Mouse (Mus musculus): Measurements from ENCODE around the gene Pkn2.

Pkn2 gene

DNA sequence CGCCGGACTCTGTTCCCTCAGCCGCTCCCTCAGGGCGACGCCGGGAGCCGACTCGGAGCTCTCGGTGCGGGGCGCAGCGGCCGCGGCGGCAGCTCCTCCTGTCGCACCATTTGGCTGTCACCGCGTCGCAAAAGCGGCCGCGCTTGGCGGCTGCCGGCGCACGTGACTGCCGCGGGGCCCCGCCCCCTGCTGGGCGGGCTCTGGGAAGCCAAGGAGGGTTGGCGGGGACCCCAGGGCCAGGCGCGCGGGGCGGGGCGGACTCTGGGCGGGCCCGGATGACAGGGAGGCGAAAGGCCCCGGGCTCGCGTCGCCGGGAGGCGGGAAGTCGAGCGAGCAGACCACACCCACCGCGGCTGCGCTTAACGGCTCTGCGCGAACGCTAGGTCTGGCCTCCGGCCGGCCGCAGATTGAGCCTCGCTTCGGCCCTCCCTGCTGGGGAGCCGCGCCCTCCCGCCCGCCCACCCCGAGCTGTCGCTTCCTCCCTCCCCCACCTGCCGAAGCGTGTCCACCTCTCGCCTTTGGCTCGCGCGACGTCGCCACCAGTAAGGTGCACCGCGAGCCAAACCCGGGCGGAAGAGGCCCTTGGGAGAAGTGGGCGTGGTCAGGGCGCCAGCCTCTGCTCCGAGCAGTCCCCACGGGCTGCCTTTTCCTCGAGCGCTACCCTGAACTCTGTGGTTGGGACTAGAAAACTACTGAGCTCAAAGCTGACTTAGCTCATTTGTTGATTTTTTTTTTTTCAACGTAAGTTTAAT lies at the start of gene Pkn2:
Gene Pkn2, minus strand, starts transcription at position 133 of the 752 bp plus-strand sequence.
- peak; percentile 100 for DNase-seq (ENCODE audit: low spot score)

DNA sequence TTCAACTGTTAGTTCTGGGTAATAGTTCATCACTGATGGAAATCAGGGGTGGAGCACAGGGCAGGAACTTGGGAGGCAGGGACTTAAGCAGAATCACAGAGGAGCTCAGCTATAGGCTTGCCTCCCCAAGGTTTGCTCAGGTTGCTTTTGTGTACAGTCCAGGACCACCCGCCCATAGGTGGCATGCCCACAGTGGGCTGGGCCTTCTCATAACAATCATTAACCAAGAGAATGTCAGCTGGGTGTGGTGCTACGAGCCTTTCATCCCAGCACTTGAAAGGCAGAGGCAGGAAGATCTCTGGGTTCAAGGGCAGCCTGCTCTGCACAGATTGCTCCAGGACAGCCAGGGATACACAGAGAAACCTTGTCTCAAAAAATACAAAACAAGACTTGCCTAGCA lies 48.1 kb upstream of the Pkn2 start:
- no peak for DNase-seq (ENCODE audit: low spot score)

DNA sequence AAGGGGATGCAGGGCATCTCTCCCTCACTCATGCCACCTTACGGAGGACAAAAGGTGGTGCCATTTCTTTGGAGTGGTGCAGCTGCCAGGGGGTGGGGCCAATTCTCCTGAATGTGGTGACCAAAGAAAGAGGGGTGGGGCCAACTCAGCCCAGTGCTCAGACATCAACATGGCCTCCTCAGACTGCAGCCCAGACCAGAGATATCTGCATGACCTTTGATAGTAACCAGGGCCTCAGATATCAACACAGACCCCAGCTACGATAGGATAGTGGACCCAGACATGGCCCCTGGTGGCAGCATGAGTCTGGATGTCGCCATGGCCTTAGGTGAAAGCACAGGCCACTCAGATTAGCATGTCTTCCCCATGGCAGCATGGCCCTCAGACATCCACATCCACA lies 45.5 kb upstream of the Pkn2 start:
- no peak for DNase-seq (ENCODE audit: low spot score)

DNA sequence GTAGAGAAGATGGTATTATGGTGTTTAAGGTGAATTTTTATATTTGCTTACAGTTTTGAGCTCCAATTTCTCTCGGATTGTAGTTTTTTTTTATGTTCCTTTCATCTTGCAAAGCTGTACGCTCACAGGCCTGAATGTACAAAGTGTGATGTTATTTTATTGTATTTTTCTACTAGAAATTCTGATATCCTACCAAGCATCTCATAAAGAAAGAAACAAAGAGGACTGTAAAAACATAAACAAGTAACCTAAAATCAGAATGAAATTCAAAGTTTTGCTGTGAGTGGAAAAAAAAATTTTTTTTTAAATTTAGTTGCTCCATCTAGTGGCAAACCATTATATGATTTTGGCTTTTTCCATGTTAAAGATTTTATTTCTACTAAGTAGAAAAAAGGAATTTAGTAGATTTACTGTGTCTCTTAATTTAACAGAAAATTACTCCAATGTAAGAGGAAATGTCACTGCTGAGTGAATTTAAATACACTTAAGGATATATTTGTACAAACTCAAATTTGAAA lies 43.1 kb upstream of the Pkn2 start:
- no peak for DNase-seq (ENCODE audit: low spot score)

DNA sequence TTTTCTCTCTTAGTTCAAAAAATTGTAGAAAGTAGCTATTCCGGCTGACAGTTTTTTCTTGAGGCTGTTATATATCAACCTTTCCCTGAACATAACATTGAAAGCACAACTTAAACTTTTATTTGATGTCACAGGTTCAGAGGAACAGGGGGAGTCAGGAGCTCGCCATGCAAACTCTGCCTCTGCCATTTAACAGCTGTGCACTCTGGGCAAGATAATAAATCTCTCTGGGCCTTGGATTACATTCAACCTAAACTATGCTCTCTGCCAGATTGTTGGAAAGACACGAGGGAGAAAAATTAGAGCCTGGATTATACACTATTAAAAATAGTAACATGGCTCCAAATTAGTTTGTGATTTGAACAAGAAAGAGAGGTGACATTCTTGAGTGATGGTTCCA lies 37.3 kb upstream of the Pkn2 start:
- DNase-seq (ENCODE audit: low spot score), result no peak

DNA sequence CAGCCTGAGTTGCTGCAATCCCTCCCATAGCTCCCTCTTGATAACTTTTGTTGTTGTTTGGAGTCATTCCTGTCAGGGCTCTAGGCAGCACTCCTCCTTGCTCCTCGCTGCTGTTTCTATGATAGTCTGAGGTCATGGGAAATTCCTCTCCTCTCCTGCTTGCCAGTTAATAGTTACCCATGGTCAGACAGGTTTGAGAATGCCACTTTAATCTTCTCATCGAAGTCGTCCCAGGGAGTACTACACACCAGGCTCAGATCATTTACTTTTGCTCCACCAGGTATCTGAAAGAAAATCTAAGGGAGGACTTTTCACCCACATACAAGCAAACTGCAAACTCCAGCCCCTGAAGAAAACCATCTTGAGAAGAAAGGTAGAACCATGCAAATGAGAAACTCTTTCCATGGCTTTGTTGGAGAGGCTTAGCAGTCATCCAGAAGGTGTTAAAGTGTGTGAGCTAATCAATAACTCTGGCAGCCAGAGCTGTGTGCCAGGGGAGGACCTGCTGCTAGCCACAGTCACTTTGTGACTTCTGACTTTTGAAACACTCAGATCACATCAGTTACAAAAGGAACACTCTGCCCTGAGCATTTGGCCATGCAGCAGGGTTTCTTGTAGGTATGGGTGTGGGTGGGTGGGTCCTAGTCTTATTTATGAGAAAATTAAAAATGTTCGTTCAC lies 36.1 kb upstream of the Pkn2 start:
- DNase-seq (ENCODE audit: low spot score), result no peak

DNA sequence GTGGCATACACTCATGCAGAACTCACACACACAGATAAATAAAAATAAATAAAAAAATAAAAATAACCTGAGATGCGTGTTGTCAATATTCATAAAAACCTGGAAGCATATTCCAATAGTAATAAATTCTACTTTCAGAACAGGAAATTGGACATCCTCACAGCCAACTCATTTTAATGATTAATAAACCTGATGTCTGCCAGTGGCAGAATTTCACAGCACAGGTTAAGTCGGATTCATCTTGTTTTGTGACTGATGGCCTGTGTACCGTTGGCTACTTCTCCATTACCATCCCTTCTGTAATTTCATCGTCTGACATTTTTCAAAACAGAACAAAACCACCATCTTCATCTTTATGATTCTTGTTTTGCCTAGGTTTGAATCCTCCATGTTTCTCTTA lies 35.4 kb upstream of the Pkn2 start:
- DNase-seq (ENCODE audit: low spot score), result no peak

DNA sequence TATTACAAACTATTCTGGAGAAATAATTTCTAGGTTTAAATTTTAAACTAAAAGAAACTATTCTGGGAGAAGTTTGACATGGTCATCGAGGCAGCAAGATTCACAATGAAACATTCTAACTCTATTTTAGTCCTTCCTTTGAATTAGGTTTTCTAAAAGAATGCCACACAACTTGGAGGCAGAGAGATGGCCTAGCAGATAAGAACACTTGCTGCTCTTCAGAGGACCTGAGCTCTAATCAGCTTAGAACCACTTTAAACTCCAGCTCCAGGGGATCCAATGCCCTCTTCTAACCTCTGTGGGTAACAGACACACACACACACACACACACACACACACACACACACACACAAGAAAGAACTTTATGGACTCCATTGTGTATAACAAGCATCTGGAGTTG lies 31.5 kb upstream of the Pkn2 start:
- DNase-seq (ENCODE audit: low spot score), result no peak

DNA sequence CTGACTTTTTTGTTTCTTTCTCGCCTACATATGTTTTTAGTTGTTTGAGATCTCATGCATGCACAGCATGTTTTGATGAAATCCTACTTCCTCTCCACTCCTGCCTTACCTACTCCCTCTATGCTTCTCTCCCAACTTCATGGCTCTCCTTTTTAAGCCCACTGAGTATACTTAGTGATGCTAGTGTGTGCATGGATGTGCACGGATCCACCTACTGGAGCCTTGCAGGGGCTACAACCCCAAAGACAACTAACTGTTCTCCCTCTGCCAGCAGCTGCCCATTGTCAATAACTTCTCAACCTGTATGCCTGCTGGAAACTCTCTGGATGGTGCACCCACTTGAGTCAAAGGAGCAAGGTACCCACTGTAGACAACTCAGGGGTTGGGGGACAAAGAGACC lies 17.9 kb upstream of the Pkn2 start:
- no peak for DNase-seq (ENCODE audit: low spot score)

DNA sequence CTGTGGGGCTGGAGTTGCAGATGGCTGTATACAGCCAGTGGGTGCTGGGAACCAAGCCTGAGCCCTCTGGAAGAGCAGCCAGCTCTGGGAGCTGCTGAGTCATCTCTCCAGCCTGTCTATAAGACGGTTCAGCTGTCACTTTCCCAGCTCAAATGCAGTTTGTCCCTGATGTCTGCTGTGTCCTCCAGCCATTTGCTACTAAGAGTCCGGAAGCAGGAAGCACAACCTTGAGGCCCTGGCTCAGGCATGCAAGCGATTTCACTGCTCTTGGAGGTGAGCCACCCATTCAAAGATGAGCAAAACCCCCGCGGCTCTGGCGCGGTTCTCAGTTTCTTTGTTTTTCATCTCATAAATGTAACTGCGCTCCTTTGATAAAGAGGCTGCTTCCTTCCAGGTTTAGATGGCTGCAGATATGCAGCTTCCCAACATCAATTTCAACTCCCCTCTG lies 17.2 kb upstream of the Pkn2 start:
- DNase-seq (ENCODE audit: low spot score), result peak; percentile 53

DNA sequence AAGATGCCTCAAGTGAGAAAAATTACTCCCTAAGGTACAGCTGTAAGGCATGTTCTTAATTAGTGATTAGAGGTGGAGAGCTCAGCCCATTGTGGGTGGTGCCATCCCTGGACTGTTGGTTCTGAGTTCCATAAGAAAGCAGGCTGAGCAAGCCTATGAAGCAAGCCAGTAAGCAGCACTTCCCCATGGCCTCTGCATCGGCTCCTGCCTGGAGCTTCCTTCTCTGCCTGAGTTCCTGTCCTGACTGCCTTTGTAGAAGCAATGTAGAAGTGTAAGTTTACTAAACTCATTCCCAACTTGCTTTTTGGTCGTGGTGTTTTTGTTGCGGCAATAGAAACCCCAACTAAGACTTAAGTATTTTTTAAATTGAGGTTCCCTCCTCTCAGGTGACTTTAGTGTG lies 8.6 kb upstream of the Pkn2 start:
- DNase-seq (ENCODE audit: low spot score), result no peak

DNA sequence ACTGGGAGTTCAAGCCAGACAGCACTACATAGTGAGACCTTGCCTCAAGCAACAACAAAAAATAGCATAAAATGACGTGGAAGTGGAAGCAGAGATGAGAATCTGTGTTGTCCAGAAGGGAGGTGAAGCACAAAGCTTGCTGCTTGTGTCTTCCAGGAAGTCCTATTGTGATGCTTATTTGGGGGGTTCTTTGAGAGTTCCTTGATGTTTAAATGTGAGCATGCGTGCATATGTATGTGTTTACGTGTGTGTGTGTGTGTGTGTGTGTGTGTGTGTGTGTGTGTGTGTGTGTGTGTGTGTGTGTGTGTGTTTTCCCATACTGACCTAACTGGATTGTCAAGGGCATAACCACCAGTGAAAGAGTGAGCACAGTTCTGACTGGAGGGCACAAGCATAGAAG lies 5.2 kb upstream of the Pkn2 start:
- no peak for DNase-seq (ENCODE audit: low spot score)

DNA sequence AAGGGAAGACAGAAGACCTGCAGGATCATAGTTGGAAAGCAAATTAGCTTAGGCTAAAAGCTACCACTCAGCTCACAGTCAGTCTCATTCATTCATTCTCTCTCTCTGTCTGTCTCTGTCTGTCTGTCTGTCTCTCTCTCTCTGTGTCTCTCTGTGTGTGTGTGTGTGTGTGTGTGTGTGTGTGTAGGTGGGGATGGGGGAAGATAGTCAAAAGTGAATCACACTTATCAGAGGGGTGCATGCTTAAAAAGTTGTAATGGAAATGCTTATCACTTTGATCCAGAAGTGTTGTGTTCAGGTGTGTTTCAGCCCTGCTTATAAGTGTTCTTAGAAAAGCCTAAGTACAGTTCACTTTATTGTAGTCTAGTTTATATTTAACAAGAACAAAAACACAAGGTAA lies 2.8 kb upstream of the Pkn2 start:
- no peak for DNase-seq (ENCODE audit: low spot score)

DNA sequence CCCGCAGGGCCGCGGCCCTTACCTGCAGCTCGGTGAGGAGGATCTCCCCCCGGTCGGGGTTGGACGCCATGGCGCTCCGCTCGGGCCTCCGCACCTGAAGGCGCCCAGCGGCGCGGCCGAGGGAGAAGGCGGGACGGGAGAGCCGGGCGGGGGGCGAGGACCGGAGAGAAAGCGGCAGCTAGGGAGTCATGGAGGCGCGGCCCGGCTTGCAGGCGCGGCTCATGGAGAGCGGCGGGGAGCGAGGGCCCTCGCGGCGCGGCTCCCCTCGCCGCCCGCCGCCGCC lies 274 bp downstream of the Pkn2 start:
- DNase-seq (ENCODE audit: low spot score), result no peak

DNA sequence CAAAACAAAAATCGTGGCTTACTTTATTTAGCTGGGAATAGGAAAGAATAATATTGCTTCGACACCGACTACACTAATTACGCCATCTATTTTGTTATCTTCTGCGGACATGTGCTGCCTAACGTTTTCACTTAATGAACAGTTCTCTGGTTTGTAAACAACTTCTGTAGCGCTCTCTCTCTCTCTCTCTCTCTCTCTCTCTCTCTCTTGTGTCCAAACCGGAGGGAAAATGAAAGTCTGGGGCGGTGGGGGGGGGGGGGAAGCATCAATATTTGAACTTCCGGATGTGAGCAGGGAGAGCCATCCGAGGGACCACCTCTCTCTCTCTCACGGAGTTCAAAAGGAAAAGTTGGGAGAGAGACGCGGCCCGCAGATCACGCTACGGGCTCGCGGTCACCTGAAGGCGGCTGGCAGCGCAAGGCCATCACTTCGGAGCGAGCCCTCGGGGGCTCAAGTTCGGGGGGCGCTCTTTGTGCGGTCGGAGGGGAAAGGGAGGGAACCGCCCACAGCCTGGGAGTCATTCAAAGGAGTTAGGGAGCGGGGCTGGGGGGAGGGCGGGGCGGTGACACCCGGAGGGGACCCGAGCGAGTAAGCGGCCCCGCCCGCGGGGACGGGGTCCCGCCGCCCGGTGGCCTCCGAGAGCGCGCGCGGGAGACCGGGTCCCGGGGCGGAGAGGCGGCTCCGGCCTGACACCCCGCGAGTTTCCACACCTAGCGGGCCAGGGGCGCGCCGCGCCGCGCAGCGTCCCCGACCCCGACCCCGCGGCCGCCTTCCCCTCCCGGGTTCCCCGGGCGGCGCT lies 815 bp downstream of the Pkn2 start:
- peak; percentile 72 for DNase-seq (ENCODE audit: low spot score)

DNA sequence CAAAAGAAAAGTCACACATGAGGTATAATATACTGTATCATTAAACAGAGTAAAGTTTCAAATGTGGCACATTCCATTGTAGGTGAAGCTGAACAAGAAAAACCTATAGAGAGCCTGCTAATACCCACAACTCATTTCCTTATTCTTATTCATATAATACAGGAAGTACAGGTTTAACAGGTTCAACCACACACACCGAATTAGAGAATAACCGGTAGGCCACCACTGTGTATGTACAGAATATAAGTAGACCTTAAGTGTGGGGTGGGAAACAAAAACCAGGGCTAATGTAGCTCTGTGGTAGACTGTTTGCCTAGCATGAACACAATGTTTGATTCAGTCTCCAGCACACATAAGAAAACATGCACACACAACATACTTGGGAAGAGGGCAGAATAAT lies 18.6 kb downstream of the Pkn2 start:
- no peak for DNase-seq (ENCODE audit: low spot score)

DNA sequence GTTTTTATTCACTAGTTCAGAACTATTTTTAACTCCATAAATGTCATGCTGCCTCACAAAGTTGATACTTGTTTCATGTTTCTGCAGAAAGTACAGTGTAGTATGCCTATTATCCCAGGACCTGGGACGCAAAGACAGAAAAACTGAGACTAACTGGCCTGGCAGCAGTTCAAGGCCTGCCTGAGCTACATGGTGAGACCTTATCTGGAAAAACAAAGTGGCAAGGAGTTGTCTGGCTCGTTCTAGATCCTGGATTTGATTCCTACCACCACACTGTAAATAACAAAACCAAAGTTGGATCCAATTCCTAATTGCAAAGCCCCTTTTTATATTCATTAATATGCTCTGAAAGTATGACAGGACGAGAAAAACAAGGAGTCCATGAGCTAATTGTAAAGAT lies 25.0 kb downstream of the Pkn2 start:
- peak; percentile 44 for DNase-seq (ENCODE audit: low spot score)

DNA sequence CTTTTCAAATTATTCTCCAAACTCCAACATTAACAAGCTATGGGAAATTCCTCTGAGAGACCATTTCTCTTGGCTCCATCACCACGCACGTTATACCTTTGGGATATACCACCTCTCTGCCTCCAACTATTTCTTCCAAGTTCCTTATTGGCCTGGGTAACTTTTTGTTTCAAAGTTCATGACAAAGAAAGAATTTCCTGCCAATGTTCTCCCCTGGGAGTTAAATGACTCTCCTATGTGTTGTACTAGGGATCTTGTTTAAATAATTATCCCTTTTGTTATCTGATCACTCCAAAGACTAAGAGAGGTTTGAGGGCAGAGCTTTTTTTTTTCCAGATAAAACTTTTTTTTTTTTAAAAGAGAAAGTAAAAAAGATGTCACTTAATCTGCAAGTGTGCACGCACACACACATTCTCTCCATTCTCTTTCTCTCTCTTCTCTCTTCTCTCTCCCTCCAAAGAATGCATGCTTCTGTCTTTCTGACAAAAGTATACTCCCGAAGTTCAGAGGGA lies 25.8 kb downstream of the Pkn2 start:
- DNase-seq (ENCODE audit: low spot score), result no peak

DNA sequence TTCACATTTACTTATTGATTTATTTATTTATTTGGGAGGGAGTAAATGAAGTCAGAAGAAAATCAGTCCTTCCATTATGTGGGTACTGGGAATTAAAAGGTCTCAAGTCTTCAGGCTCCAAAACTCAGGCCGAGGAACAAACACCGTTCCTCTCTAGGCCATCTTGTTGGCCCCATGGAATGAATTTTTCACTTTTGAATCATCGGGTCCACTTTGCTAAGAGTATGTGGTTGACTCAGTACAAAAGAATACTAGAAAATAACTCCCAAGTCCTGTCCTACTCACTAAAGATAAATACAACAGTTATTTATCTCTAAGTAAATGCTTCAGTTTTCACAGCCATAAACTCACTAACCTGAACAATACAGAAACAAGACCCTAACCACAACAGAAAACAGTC lies 28.9 kb downstream of the Pkn2 start:
- no peak for DNase-seq (ENCODE audit: low spot score)

DNA sequence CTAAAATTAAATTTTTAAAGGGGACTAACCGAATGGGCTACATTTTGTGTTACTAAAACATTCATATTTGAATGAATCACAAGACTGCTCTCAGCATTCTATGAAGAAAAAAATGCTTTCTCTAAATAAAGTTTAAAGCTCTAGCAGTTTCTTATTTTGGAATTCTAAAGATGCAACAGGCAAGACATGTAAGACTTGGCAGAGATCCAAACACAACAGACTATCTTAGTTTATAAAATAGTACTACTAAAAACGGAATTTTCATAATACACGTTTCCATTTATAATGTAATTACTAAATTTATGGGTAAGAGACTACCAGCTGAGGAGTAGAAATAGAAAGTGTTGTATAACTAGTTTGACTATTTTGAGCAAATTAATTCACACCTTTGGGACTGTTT lies 30.2 kb downstream of the Pkn2 start:
- DNase-seq (ENCODE audit: low spot score), result no peak

DNA sequence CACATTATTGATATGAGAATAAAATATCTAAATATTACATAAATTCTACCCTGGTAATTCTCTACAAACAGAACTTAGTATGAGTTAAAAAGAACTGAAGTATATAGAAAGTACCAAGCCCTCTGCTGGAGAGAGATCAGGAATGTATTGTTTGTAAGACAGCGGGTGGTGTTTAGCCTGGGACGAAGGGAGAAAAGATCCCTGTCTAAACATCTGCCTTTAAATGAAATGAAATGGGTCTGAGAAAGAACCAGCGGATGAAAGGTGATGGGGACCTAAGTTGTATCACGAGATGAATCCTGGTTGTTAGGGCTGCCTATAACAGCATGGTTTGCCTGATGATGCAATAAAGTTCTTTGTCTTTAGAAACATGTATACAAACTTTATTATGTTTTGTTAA lies 41.8 kb downstream of the Pkn2 start:
- no peak for DNase-seq (ENCODE audit: low spot score)

DNA sequence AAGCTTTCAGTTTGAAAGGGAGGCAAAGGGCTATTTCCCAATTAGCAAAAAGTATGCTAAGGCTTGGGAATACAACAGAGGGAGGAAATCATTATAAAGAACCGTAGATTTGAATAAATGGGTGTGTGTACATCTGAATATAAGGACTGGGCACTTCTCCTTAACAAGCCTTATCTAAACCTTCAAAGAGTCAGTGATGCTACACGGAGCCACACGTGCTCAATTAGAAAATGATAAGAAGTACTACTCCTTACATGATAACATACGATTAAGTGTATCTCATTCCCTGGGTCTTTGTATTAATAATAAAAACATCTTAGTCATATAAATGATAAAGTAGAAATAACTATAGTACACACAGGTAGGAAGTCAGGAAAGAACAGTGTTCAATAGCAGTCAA lies 47.0 kb downstream of the Pkn2 start:
- DNase-seq (ENCODE audit: low spot score), result no peak

DNA sequence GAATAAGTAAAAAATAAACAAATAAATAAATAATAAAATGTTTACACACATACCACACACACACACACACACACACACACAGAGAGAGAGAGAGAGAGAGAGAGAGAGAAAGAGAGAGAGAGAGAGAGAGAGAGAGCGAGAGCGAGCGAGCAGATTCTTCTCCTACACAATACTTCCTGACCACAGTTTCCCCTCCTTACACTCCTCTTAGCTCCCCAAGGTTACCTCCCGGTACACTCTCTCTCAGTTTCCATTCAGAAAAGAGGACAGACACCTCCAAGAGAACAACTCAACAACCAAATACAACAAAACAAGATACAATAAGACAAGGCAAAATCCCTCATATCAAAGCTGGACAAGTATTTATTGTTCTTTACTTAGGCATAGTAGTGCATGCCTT lies 47.8 kb downstream of the Pkn2 start:
- no peak for DNase-seq (ENCODE audit: low spot score)
